Mouse (Mus musculus): ENCODE measurements around the gene Olfr1412. TPM values are rescaled to one million over a fixed set of nuclear protein-coding genes. Genes with fewer than 3 reads are reported as not detected.

Olfr1412 gene
- not detected for total RNA-seq (2018; cell fraction: chromatin; rRNA removed)
- total RNA-seq (2018; cell fraction: cytosol; rRNA removed), result not detected
- total RNA-seq (2018; cell fraction: nucleus; rRNA removed), result not detected
- not detected in 3 replicates for polyA plus RNA-seq (2018)

GRCm38 (mm10) chr1:92585479-92585878 is at the start of gene Olfr1412:
Gene Olfr1412 (plus strand): TSS chr1:92585779.
- H3K27ac ChIP-seq, result no peak within 1 kb of the TSS
- H3K36me3 ChIP-seq (ENCODE audit: inconsistent target), result no peaks in the 10 kb centered on the region
- no peak within 1 kb of the TSS for H3K4me3 ChIP-seq (ENCODE audit: inconsistent target)
- H3K79me2 ChIP-seq (ENCODE audit: inconsistent target), result no peaks in the 10 kb centered on the region
- WGBS (ENCODE audit: missing documents), result 77% methylated on average over 2 of the region's 2 CpGs

- WGBS (ENCODE audit: missing documents), result 36% methylated on average over 5 of the region's 5 CpGs
- no peak overlapping the region for H3K27ac ChIP-seq
- no peaks in the 10 kb centered on the region for H3K36me3 ChIP-seq (ENCODE audit: inconsistent target)
- no peak overlapping the region for H3K4me3 ChIP-seq (ENCODE audit: inconsistent target)
- no peaks in the 10 kb centered on the region for H3K79me2 ChIP-seq (ENCODE audit: inconsistent target)
Observed at GRCm38 (mm10) chr1:92536972-92537371, 48.6 kb upstream of the Olfr1412 start.

- Histone ChIP-seq H3K36me3 (ENCODE audit: inconsistent target) (no peaks in the 10 kb centered on the region), H3K4me3 (ENCODE audit: inconsistent target) (no peak overlapping the region), H3K27ac (no peak overlapping the region), H3K79me2 (ENCODE audit: inconsistent target) (no peaks in the 10 kb centered on the region)
- 55% methylated on average over 2 of the region's 2 CpGs for WGBS (ENCODE audit: missing documents)
Observed at GRCm38 (mm10) chr1:92539071-92539470, 46.5 kb upstream of the Olfr1412 start.

- H3K4me3 ChIP-seq (ENCODE audit: inconsistent target), result no peak overlapping the region
- WGBS (ENCODE audit: missing documents), result 82% methylated on average over 2 of the region's 2 CpGs
- no peak overlapping the region for H3K27ac ChIP-seq
- H3K36me3 ChIP-seq (ENCODE audit: inconsistent target), result no peaks in the 10 kb centered on the region
- H3K79me2 ChIP-seq (ENCODE audit: inconsistent target), result no peaks in the 10 kb centered on the region
Observed at GRCm38 (mm10) chr1:92545929-92546328, 39.6 kb upstream of the Olfr1412 start.

- no peaks in the 10 kb centered on the region for H3K36me3 ChIP-seq (ENCODE audit: inconsistent target)
- no peaks in the 10 kb centered on the region for H3K79me2 ChIP-seq (ENCODE audit: inconsistent target)
- H3K27ac ChIP-seq, result no peak within 1 kb of the TSS
- no peak within 1 kb of the TSS for H3K4me3 ChIP-seq (ENCODE audit: inconsistent target)
- WGBS (ENCODE audit: missing documents), result 91% methylated on average over 3 of the region's 3 CpGs
Observed at GRCm38 (mm10) chr1:92571022-92571421, 14.6 kb upstream of the Olfr1412 start, which contains the start of gene Olfr1413. Gene Olfr1413 (plus strand): TSS chr1:92571322.

GRCm38 (mm10) chr1:92594111-92594510 is 8.5 kb downstream of the Olfr1412 start, which contains the start of gene Olfr1411:
Gene Olfr1411 (plus strand): TSS chr1:92594411.
- Histone ChIP-seq H3K27ac (no peak within 1 kb of the TSS), H3K79me2 (ENCODE audit: inconsistent target) (no peaks in the 10 kb centered on the region), H3K4me3 (ENCODE audit: inconsistent target) (no peak within 1 kb of the TSS), H3K36me3 (ENCODE audit: inconsistent target) (no peaks in the 10 kb centered on the region)

GRCm38 (mm10) chr1:92596019-92596418 is 10.4 kb downstream of the Olfr1412 start:
- Histone ChIP-seq H3K27ac (no peak overlapping the region), H3K36me3 (ENCODE audit: inconsistent target) (no peaks in the 10 kb centered on the region), H3K4me3 (ENCODE audit: inconsistent target) (no peak overlapping the region), H3K79me2 (ENCODE audit: inconsistent target) (no peaks in the 10 kb centered on the region)
- WGBS (ENCODE audit: missing documents), result 86% methylated on average over 3 of the region's 3 CpGs

- Histone ChIP-seq H3K79me2 (ENCODE audit: inconsistent target) (no peaks in the 10 kb centered on the region), H3K4me3 (ENCODE audit: inconsistent target) (no peak within 1 kb of the TSS), H3K36me3 (ENCODE audit: inconsistent target) (no peaks in the 10 kb centered on the region), H3K27ac (no peak within 1 kb of the TSS)
- 100% methylated on average over 1 of the region's 1 CpGs for WGBS (ENCODE audit: missing documents)
Observed at GRCm38 (mm10) chr1:92605482-92605881, 19.9 kb downstream of the Olfr1412 start, which contains the start of gene Olfr1410. Gene Olfr1410 (plus strand): TSS chr1:92605782.

- H3K4me3 ChIP-seq (ENCODE audit: inconsistent target), result no peak overlapping the region
- H3K36me3 ChIP-seq (ENCODE audit: inconsistent target), result no peaks in the 10 kb centered on the region
- H3K79me2 ChIP-seq (ENCODE audit: inconsistent target), result no peaks in the 10 kb centered on the region
- WGBS (ENCODE audit: missing documents), result 78% methylated on average over 4 of the region's 4 CpGs
- no peak overlapping the region for H3K27ac ChIP-seq
Observed at GRCm38 (mm10) chr1:92607711-92608110, 22.1 kb downstream of the Olfr1412 start.

- no peaks in the 10 kb centered on the region for H3K36me3 ChIP-seq (ENCODE audit: inconsistent target)
- no peak overlapping the region for H3K4me3 ChIP-seq (ENCODE audit: inconsistent target)
- no peak overlapping the region for H3K27ac ChIP-seq
- H3K79me2 ChIP-seq (ENCODE audit: inconsistent target), result no peaks in the 10 kb centered on the region
- 2% methylated on average over 5 of the region's 5 CpGs for WGBS (ENCODE audit: missing documents)
Observed at GRCm38 (mm10) chr1:92611008-92611407, 25.4 kb downstream of the Olfr1412 start.

GRCm38 (mm10) chr1:92613175-92613574 is 27.6 kb downstream of the Olfr1412 start:
- WGBS (ENCODE audit: missing documents), result 35% methylated on average over 4 of the region's 4 CpGs
- Histone ChIP-seq H3K4me3 (ENCODE audit: inconsistent target) (no peak overlapping the region), H3K79me2 (ENCODE audit: inconsistent target) (no peaks in the 10 kb centered on the region), H3K36me3 (ENCODE audit: inconsistent target) (no peaks in the 10 kb centered on the region), H3K27ac (no peak overlapping the region)

- WGBS (ENCODE audit: missing documents), result 11% methylated on average over 1 of the region's 1 CpGs
- Histone ChIP-seq H3K4me3 (ENCODE audit: inconsistent target) (no peak overlapping the region), H3K27ac (no peak overlapping the region), H3K36me3 (ENCODE audit: inconsistent target) (no peaks in the 10 kb centered on the region), H3K79me2 (ENCODE audit: inconsistent target) (no peaks in the 10 kb centered on the region)
Observed at GRCm38 (mm10) chr1:92614516-92614915, 28.9 kb downstream of the Olfr1412 start.

- WGBS (ENCODE audit: missing documents), result 0% methylated on average over 1 of the region's 1 CpGs
- Histone ChIP-seq H3K27ac (no peak overlapping the region), H3K79me2 (ENCODE audit: inconsistent target) (no peaks in the 10 kb centered on the region), H3K36me3 (ENCODE audit: inconsistent target) (no peaks in the 10 kb centered on the region), H3K4me3 (ENCODE audit: inconsistent target) (no peak overlapping the region)
Observed at GRCm38 (mm10) chr1:92616046-92616445, 30.5 kb downstream of the Olfr1412 start.

- Histone ChIP-seq H3K79me2 (ENCODE audit: inconsistent target) (no peaks in the 10 kb centered on the region), H3K4me3 (ENCODE audit: inconsistent target) (no peak within 1 kb of the TSS), H3K36me3 (ENCODE audit: inconsistent target) (no peaks in the 10 kb centered on the region), H3K27ac (no peak within 1 kb of the TSS)
- 75% methylated on average over 2 of the region's 2 CpGs for WGBS (ENCODE audit: missing documents)
Observed at GRCm38 (mm10) chr1:92617488-92617887, 31.9 kb downstream of the Olfr1412 start, which contains the start of gene Olfr12. Gene Olfr12 (plus strand): TSS chr1:92617788.

GRCm38 (mm10) chr1:92618360-92618759 is 32.8 kb downstream of the Olfr1412 start:
- Histone ChIP-seq H3K79me2 (ENCODE audit: inconsistent target) (no peaks in the 10 kb centered on the region), H3K4me3 (ENCODE audit: inconsistent target) (no peak overlapping the region), H3K27ac (no peak overlapping the region), H3K36me3 (ENCODE audit: inconsistent target) (no peaks in the 10 kb centered on the region)
- WGBS (ENCODE audit: missing documents), result 76% methylated on average over 4 of the region's 4 CpGs

- no peaks in the 10 kb centered on the region for H3K79me2 ChIP-seq (ENCODE audit: inconsistent target)
- H3K27ac ChIP-seq, result no peak overlapping the region
- H3K36me3 ChIP-seq (ENCODE audit: inconsistent target), result no peaks in the 10 kb centered on the region
- WGBS (ENCODE audit: missing documents), result 34% methylated on average over 4 of the region's 4 CpGs
- no peak overlapping the region for H3K4me3 ChIP-seq (ENCODE audit: inconsistent target)
Observed at GRCm38 (mm10) chr1:92628227-92628626, 42.6 kb downstream of the Olfr1412 start.

Measured in macrophage (primary cell).